Mouse (Mus musculus) midbrain, embryonic 14.5 days (tissue): Measurements from ENCODE around the gene Stox2. TPM values are rescaled to one million over a fixed set of nuclear protein-coding genes. Genes with fewer than 3 reads are reported as not detected.
A peak's percentile ranks its signal among the peaks of the same experiment; 100 is the strongest.

ENCODE experiments used
- ATAC-seq: fragments of 200-750 bp; cut with Nextera tagmentation; 2 replicates; pipeline ENCODE4 v1.8.0; 2017; ENCODE audit warnings: moderate number of reproducible peaks, moderate library complexity; ENCODE audit not compliant: low FRiP score, low TSS enrichment
- DNase-seq: peaks from one replicate; pipeline ENCODE4 v3.0.0-alpha.2; 2015
- H3K27ac ChIP-seq: fragments of 300-500 bp; sonication (generic); replicated peaks from 2 replicates; pipeline ENCODE4 v1.5.1; 2014; ENCODE audit warnings: mild to moderate bottlenecking, low read depth, low read length, moderate library complexity
- H3K27me3 ChIP-seq: fragments of 300-500 bp; sonication (generic); 2 replicates; pipeline ENCODE4 v1.6.1; 2014; ENCODE audit warnings: low read length, control low read depth, mixed read lengths; ENCODE audit not compliant: control insufficient read depth, insufficient read depth
- H3K36me3 ChIP-seq: fragments of 300-500 bp; sonication (generic); 2 replicates; pipeline ENCODE4 v1.6.1; 2014; ENCODE audit warnings: low read length, control low read depth; ENCODE audit not compliant: control insufficient read depth, insufficient read depth
- H3K4me1 ChIP-seq: fragments of 300-500 bp; sonication (generic); 2 replicates; pipeline ENCODE4 v1.6.1; 2014; ENCODE audit warnings: mild to moderate bottlenecking, antibody characterized with exemption, low read length, control low read depth; ENCODE audit not compliant: control insufficient read depth, insufficient read depth
- H3K4me2 ChIP-seq: fragments of 300-500 bp; sonication (generic); 2 replicates; pipeline ENCODE4 v1.6.1; 2014; ENCODE audit warnings: mild to moderate bottlenecking, low read length, moderate library complexity
- H3K4me3 ChIP-seq: fragments of 300-500 bp; sonication (generic); replicated peaks from 2 replicates; pipeline ENCODE4 v1.5.1; 2014; ENCODE audit warnings: low read depth, low read length
- H3K9ac ChIP-seq: fragments of 300-500 bp; sonication (generic); replicated peaks from 2 replicates; pipeline ENCODE4 v1.6.1; 2014; ENCODE audit warnings: mild to moderate bottlenecking, low read length, moderate library complexity
- H3K9me3 ChIP-seq: fragments of 300-500 bp; sonication (generic); 2 replicates; pipeline ENCODE4 v1.6.1; 2016; ENCODE audit warnings: low read length, control low read depth, mixed read lengths; ENCODE audit not compliant: control insufficient read depth
- WGBS: fragments of 180-500 bp; shearing (Covaris S2); extraction: QIAGEN DNeasy Blood & Tissue Kit; methylation state at CpG from one replicate; pipeline ENCODE4 v1.1.7; 2014; 5-methylcytosine and 5-hydroxymethylcytosine counted together
- polyA plus RNA-seq: library from polyadenylated mRNA; unstranded; fragments of >200 nt; fragmentation: Nextera tagmentation; extraction: Ambion mirVana; gene quantifications from 2 replicates; pipeline ENCODE4 v1.2.1, GENCODE M21; 2014

Stox2 gene
- polyA plus RNA-seq, 1 experiment from 2014 or later: 53.9 TPM

- Histone ChIP-seq H3K4me2 (peak overlapping the region; percentile 97), H3K4me3 (peak overlapping the region; percentile 52), H3K27me3 (peaks cover 61% of the 10 kb centered on the region), H3K9ac (peak overlapping the region; percentile 39), H3K9me3 (no peaks in the 10 kb centered on the region), H3K36me3 (no peaks in the 10 kb centered on the region), H3K4me1 (peaks cover 19% of the 10 kb centered on the region), H3K27ac (no peak overlapping the region)
- DNase-seq (peak; percentile 68), ATAC-seq (peak; percentile 63)
- WGBS: under 1% methylated on average over 46 of the region's 46 CpGs
Measured at GRCm38 (mm10) chr8:47413524-47414257, 32.5 kb downstream of the Stox2 start.

DNA sequence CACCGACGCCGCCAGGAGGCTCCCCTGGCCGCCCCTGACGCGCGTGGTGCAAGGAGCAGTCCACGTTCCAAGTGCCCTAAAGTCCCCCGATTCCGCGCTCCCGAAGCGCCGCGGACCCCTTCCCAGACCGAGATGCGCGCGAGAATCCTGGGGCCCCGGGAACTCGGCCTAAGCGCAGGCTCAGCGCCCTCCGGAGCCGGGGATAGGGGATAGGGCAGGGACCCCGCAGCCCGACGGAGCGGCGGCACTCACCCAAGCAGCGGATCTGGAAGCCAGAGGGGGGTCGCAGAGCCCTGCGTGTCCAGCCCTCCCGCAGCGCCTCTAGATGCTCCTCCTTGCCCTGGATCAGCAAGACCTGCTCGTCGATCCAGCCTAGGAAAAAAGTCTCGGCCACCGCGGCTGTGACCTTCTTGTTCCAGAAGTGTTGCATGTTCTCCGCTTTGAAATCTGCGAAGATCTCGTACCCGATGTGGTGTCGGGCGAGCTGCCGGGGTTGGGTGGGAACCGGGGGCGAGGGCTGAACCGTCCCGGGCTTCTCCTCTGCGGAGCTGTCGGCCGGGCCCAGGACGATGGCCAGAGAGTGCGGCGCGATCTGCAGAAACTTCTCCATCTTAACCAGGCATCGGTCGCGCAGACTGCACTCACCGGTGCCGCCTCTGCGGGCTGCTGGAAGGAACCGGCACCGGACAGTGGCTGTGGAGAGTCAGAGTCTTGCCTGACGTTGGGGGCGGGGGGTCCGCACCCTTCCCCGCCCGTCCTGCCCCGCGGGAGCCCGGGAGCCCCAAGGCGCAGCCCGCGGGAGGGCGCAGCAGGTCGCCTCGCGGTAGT, 33.3 kb downstream of the Stox2 start:
- Histone ChIP-seq H3K4me2 (peak overlapping the region; percentile 97), H3K9me3 (no peaks in the 10 kb centered on the region), H3K9ac (peak overlapping the region; percentile 39), H3K4me1 (peaks cover 19% of the 10 kb centered on the region), H3K27me3 (peaks cover 68% of the 10 kb centered on the region), H3K36me3 (no peaks in the 10 kb centered on the region), H3K27ac (no peak overlapping the region), H3K4me3 (peak overlapping the region; percentile 52)
- WGBS: under 1% methylated on average over 76 of the region's 81 CpGs
- DNase-seq (peak; percentile 58), ATAC-seq (peak; percentile 38)

DNA sequence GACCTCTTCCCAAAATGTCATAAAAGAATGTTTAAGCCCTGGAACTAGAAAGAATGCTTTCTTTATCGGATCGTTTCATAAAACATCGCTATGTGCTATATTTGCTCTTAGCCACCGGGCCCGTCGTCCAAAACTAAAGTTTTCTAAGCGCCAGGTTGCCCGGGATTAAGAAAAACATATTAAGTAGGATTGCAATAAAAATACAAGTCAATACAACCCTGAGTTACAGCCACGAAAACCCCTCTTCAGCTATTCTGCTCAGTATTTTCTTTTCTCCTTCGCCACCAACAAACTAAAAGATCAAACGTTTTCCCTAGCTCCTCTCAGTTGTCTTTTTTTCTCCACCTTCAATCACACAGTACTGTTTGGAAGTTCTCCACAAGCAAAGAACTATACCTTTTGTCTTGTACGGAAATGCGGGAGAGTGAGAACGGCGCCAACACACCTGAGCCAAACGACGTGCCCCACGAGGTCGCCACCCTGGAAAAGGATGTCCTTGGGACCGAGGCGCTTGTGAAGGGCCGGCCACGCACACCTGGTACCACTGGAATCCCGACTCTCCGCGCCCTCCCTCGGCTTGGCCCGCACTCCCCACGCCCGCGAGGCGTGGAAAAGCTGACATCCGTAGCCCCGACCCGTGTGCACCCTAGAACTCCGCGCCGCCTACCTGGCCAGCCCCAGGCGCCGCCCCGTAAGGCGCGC, 34.0 kb downstream of the Stox2 start:
- H3K27ac ChIP-seq: no peak overlapping the region
- peak; percentile 21 for DNase-seq
- peak; percentile 35; the same call in 1 of the 2 replicates for ATAC-seq
- H3K9me3 ChIP-seq: no peaks in the 10 kb centered on the region
- peaks cover 71% of the 10 kb centered on the region for H3K27me3 ChIP-seq
- no peak overlapping the region for H3K9ac ChIP-seq
- under 1% methylated on average over 43 of the region's 43 CpGs for WGBS
- H3K36me3 ChIP-seq: no peaks in the 10 kb centered on the region
- H3K4me3 ChIP-seq: peak overlapping the region; percentile 52
- H3K4me1 ChIP-seq: peaks cover 19% of the 10 kb centered on the region
- peak overlapping the region; percentile 97 for H3K4me2 ChIP-seq

- H3K9ac ChIP-seq: no peak overlapping the region
- no peak overlapping the region for H3K4me3 ChIP-seq
- 7% methylated on average over 12 of the region's 12 CpGs for WGBS
- H3K4me1 ChIP-seq: peaks cover 19% of the 10 kb centered on the region
- H3K9me3 ChIP-seq: no peaks in the 10 kb centered on the region
- no peak overlapping the region for H3K27ac ChIP-seq
- ATAC-seq (no peak), DNase-seq (peak; percentile 12)
- H3K27me3 ChIP-seq: peaks cover 73% of the 10 kb centered on the region
- no peak overlapping the region for H3K4me2 ChIP-seq
- no peaks in the 10 kb centered on the region for H3K36me3 ChIP-seq
Measured at GRCm38 (mm10) chr8:47411321-47411720, 34.8 kb downstream of the Stox2 start.

- H3K4me3 ChIP-seq: no peak overlapping the region
- no peaks in the 10 kb centered on the region for H3K36me3 ChIP-seq
- no peaks in the 10 kb centered on the region for H3K9me3 ChIP-seq
- WGBS: 7% methylated on average over 8 of the region's 8 CpGs
- peaks cover 63% of the 10 kb centered on the region for H3K27me3 ChIP-seq
- H3K27ac ChIP-seq: no peak overlapping the region
- DNase-seq (no peak), ATAC-seq (no peak)
- H3K9ac ChIP-seq: no peak overlapping the region
- no peak overlapping the region for H3K4me2 ChIP-seq
- H3K4me1 ChIP-seq: peaks cover 19% of the 10 kb centered on the region
Measured at GRCm38 (mm10) chr8:47409061-47409460, 37.1 kb downstream of the Stox2 start.

DNA sequence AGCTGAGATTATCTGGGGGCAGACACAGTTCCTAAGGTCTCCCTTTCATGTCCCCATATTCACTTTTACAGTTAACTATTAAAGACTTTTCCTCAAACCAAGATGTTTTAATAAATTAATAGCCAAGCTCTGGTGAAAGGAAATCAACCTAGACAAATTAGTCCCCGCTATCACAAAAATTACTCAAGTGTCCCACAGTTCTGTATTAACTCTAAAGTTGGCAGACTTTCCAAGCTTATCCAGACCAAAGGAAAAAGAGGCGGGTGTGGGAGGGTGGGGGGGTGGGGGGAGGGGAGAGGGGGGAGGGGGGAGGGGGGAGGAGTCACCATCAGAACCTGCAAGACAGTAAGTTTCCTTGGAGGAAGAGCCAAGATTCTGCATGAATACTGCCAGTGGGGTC, 41.3 kb downstream of the Stox2 start:
- Histone ChIP-seq H3K27ac (no peak overlapping the region), H3K4me1 (no peaks in the 10 kb centered on the region), H3K9me3 (no peaks in the 10 kb centered on the region), H3K4me2 (no peak overlapping the region), H3K36me3 (no peaks in the 10 kb centered on the region), H3K9ac (no peak overlapping the region), H3K27me3 (peaks cover 24% of the 10 kb centered on the region), H3K4me3 (no peak overlapping the region)
- WGBS: 97% methylated on average over 2 of the region's 2 CpGs
- ATAC-seq (no peak), DNase-seq (no peak)

GRCm38 (mm10) chr8:47392927-47393326, 53.2 kb downstream of the Stox2 start:
- no peaks in the 10 kb centered on the region for H3K36me3 ChIP-seq
- no peak overlapping the region for H3K4me2 ChIP-seq
- no peak overlapping the region for H3K4me3 ChIP-seq
- 59% methylated on average over 7 of the region's 7 CpGs for WGBS
- DNase-seq (no peak), ATAC-seq (no peak)
- H3K9ac ChIP-seq: no peak overlapping the region
- no peaks in the 10 kb centered on the region for H3K4me1 ChIP-seq
- no peaks in the 10 kb centered on the region for H3K27me3 ChIP-seq
- H3K27ac ChIP-seq: no peak overlapping the region
- H3K9me3 ChIP-seq: no peaks in the 10 kb centered on the region

DNA sequence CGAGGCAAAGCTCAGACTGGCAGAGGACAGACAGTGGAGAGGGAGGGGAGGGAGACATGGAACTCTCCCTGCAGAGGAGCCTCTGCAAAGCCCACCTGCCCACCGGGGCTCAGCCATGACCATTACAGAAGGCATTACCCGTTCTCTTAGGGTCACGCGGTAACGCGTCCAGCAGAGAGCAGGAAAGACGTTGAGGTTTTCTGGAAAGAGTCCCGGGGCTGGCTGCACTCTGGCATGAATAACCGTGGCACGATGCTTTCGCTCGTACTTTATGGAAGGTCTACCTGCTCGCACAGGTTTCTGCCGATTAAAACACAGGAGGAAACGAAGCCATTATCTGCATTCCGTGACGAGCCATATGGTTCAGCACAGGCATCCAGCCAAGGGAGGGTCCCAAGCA, 53.9 kb downstream of the Stox2 start:
- no peak for ATAC-seq

More for the DNA sequence above, 53.9 kb downstream of the Stox2 start:
- Histone ChIP-seq H3K4me1 (no peaks in the 10 kb centered on the region), H3K4me2 (no peak overlapping the region), H3K27me3 (no peaks in the 10 kb centered on the region), H3K27ac (no peak overlapping the region), H3K4me3 (no peak overlapping the region), H3K9ac (no peak overlapping the region), H3K9me3 (no peaks in the 10 kb centered on the region), H3K36me3 (no peaks in the 10 kb centered on the region)
- DNase-seq: no peak
- 87% methylated on average over 18 of the region's 18 CpGs for WGBS
